15 mouse cellular contexts compared by ENCODE assay signal in genomic region chr4:136666002-136666401, GRCm38 (mm10). TPM values are rescaled to one million over a fixed set of nuclear protein-coding genes. Genes with fewer than 3 reads are reported as not detected.
A peak's percentile ranks its signal among the peaks of the same experiment; 100 is the strongest.
DNase-seq lines count a peak whose midpoint lies in the region; ATAC-seq and TF ChIP-seq lines count a peak whose summit lies in the region.
"Had no signal": no experiment of that assay in that cellular context is flagged by ENCODE, and none has a peak within 500 bp of the region (broad histone marks: within the 10 kb centered on the region; RNA-seq: fewer than 3 reads in every experiment).

No protein-coding gene starts in this region.

- no peaks in the 10 kb centered on the region for H3K27me3 ChIP-seq in lung, embryonic 14.5 days (ENCODE audit: insufficient read depth, low read length)
- no peaks in the 10 kb centered on the region for H3K27me3 ChIP-seq in ES-Bruce4 (ENCODE audit: control insufficient read depth, insufficient read depth, low read length, poor library complexity, severe bottlenecking)
- H3K27me3 ChIP-seq: hindbrain, embryonic 12.5 days; midbrain, embryonic 13.5 days had no signal

- DNase-seq in gastrocnemius, adult 2 months, result no peak
- no peak for DNase-seq in gastrocnemius, postnatal 25 days
- DNase-seq in lung, embryonic 14.5 days, result no peak
- DNase-seq in lung, postnatal 25 days (ENCODE audit: low spot score), result no peak
- no peak for DNase-seq in Muller cell, postnatal 12 days (ENCODE audit: inconsistent ontology term)
- DNase-seq in thymus, adult 18-20 months, result no peak
- DNase-seq: kidney, postnatal 25 days; lung, adult 18-20 months had no signal

- no peak overlapping the region for H3K4me2 ChIP-seq in lung, embryonic 14.5 days
- H3K4me2 ChIP-seq: hindbrain, embryonic 12.5 days; midbrain, embryonic 13.5 days had no signal

- no peak overlapping the region for H3K27ac ChIP-seq in gastrocnemius, adult 2 months
- no peak overlapping the region for H3K27ac ChIP-seq in lung, embryonic 14.5 days (ENCODE audit: low read depth)
- H3K27ac ChIP-seq in ES-Bruce4 (ENCODE audit: insufficient read depth, low read length), result no peak overlapping the region
- no peak overlapping the region for H3K27ac ChIP-seq in cortical plate, adult 2 months (ENCODE audit: insufficient read depth, low read length)
- H3K27ac ChIP-seq: hindbrain, embryonic 12.5 days had no signal

- H3K36me3 ChIP-seq in lung, embryonic 14.5 days (ENCODE audit: insufficient read depth), result no peaks in the 10 kb centered on the region
- H3K36me3 ChIP-seq in ES-Bruce4 (ENCODE audit: control insufficient read depth, insufficient read depth, low read length, poor library complexity, severe bottlenecking), result no peaks in the 10 kb centered on the region

- intact Hi-C loops in gastrocnemius, adult 2 months (cut with DNase I), result no loop called here

- H3K4me3 ChIP-seq in gastrocnemius, adult 2 months, result no peak overlapping the region
- H3K4me3 ChIP-seq in lung, embryonic 14.5 days (ENCODE audit: low read depth, low read length), result no peak overlapping the region
- no peak overlapping the region for H3K4me3 ChIP-seq in ES-Bruce4 (ENCODE audit: low read depth, low read length)
- H3K4me3 ChIP-seq in cortical plate, adult 2 months (ENCODE audit: insufficient read depth, low read length), result no peak overlapping the region
- H3K4me3 ChIP-seq: erythroblast, embryonic 14.5 days; hindbrain, embryonic 12.5 days; midbrain, embryonic 13.5 days had no signal

- no peaks in the 10 kb centered on the region for H3K9me3 ChIP-seq in lung, embryonic 14.5 days (ENCODE audit: low read depth, low read length)
- H3K9me3 ChIP-seq in ES-Bruce4 (replicated peaks; ENCODE audit: control insufficient read depth, insufficient read depth, low read length, poor library complexity, severe bottlenecking), result 0 out of 2 replicates have a peak, but pooled peaks cover 3% of the 10 kb centered on the region
- H3K9me3 ChIP-seq: midbrain, embryonic 13.5 days had no signal

- 63% methylated on average over 4 of the region's 4 CpGs for WGBS in lung, embryonic 14.5 days

- no peak for ATAC-seq in lung, embryonic 14.5 days (ENCODE audit: insufficient read depth)

- no peaks in the 10 kb centered on the region for H3K4me1 ChIP-seq in lung, embryonic 14.5 days (ENCODE audit: insufficient read depth)
- no peaks in the 10 kb centered on the region for H3K4me1 ChIP-seq in ES-Bruce4 (ENCODE audit: control insufficient read depth, insufficient read depth, low read length)
- peaks cover 2% of the 10 kb centered on the region; the same call in 1 of the 2 replicates for H3K4me1 ChIP-seq in cortical plate, adult 2 months (ENCODE audit: control insufficient read depth, insufficient read depth, low read length)
- H3K4me1 ChIP-seq: hindbrain, embryonic 12.5 days; midbrain, embryonic 13.5 days had no signal

- TF ChIP-seq EP300 in ES-Bruce4 (IDR thresholded peaks at IDR 0.05; ENCODE audit: insufficient read depth, low read depth, low read length), result no peak

- no peak for TF ChIP-seq POLR2A in ES-Bruce4 (IDR thresholded peaks at IDR 0.05; ENCODE audit: insufficient read depth, low read length)
- no peak for TF ChIP-seq POLR2A in cortical plate, adult 2 months (IDR thresholded peaks at IDR 0.05; ENCODE audit: extremely low read depth, insufficient read depth, low read length)

- peak; percentile 46 for TF ChIP-seq CTCF in gastrocnemius, adult 2 months (IDR thresholded peaks at IDR 0.05)
- TF ChIP-seq CTCF in lung, embryonic 14.5 days (IDR thresholded peaks at IDR 0.05; ENCODE audit: low read depth), result peak; percentile 59
- TF ChIP-seq CTCF in ES-Bruce4 (IDR thresholded peaks at IDR 0.05; ENCODE audit: low read depth, low read length), result peak; percentile 82
- peak; percentile 39 for TF ChIP-seq CTCF in cortical plate, adult 2 months (IDR thresholded peaks at IDR 0.05; ENCODE audit: extremely low read depth, insufficient read depth, low read length)

- no peak overlapping the region for H3K9ac ChIP-seq in lung, embryonic 14.5 days
- H3K9ac ChIP-seq in ES-Bruce4 (ENCODE audit: low read depth, poor library complexity, severe bottlenecking), result no peak overlapping the region
- H3K9ac ChIP-seq: hindbrain, embryonic 12.5 days; midbrain, embryonic 13.5 days had no signal

RNA-seq across cellular contexts. Expression of gene Lactbl1, which starts 43.6 kb away (rescaled TPM):
- total RNA-seq in gastrocnemius, adult 2 months (2021), result not detected
- total RNA-seq in gastrocnemius, postnatal 25 days (2021), result not detected
- polyA plus RNA-seq in lung, embryonic 14.5 days (2014; fragmentation: Nextera tagmentation; extraction: Ambion mirVana), result not detected in 2 replicates
- polyA plus RNA-seq in ES-Bruce4 (2011; ENCODE audit: insufficient read depth, insufficient read length, low read depth, missing spikeins), result not detected in 2 replicates
- 0.10 and 0.11 TPM in 2 replicates for polyA plus RNA-seq in cortical plate, adult 2 months (2012; rRNA removed)
- total RNA-seq: ES-E14 had no signal
- polyA plus RNA-seq: midbrain, embryonic 13.5 days; neural tube, embryonic 14.5 days had no signal

RNA-seq across cellular contexts. Expression of gene Tex46, which starts 55.8 kb away (rescaled TPM):
- not detected for total RNA-seq in gastrocnemius, adult 2 months (2021)
- not detected for total RNA-seq in gastrocnemius, postnatal 25 days (2021)
- polyA plus RNA-seq in lung, embryonic 14.5 days (2014; fragmentation: Nextera tagmentation; extraction: Ambion mirVana), result not detected in 2 replicates
- polyA plus RNA-seq in ES-Bruce4 (2011; ENCODE audit: insufficient read depth, insufficient read length, low read depth, missing spikeins), result not detected in 2 replicates
- polyA plus RNA-seq in cortical plate, adult 2 months (2012; rRNA removed), result not detected in 2 replicates
- total RNA-seq: ES-E14 had no signal
- polyA plus RNA-seq: erythroblast, embryonic 14.5 days; hindbrain, embryonic 12.5 days; midbrain, embryonic 13.5 days; neural tube, embryonic 14.5 days had no signal
